Mouse (Mus musculus) limb, embryonic 14.5 days (tissue): ENCODE data around the gene Ksr1. TPM values are rescaled to one million over a fixed set of nuclear protein-coding genes. Genes with fewer than 3 reads are reported as not detected.

ENCODE experiments used
- ATAC-seq: fragments of 200-750 bp; cut with Nextera tagmentation; 2 replicates; pipeline ENCODE4 v1.8.0; 2017; ENCODE audit warnings: low read depth, moderate number of reproducible peaks, moderate TSS enrichment; ENCODE audit not compliant: low FRiP score
- DNase-seq: peaks from one replicate; pipeline ENCODE4 v3.0.0-alpha.2; 2015; ENCODE audit warnings: low spot score
- H3K27ac ChIP-seq: fragments of 300-500 bp; sonication (generic); replicated peaks from 2 replicates; pipeline ENCODE4 v1.5.1; 2014; ENCODE audit warnings: low read depth, mild to moderate bottlenecking, low read length, moderate library complexity, mixed read lengths
- H3K27me3 ChIP-seq: fragments of 300-500 bp; sonication (generic); 2 replicates; pipeline ENCODE4 v1.6.1; 2014; ENCODE audit warnings: low read length, mixed read lengths; ENCODE audit not compliant: control insufficient read depth, insufficient read depth
- H3K36me3 ChIP-seq: fragments of 300-500 bp; sonication (generic); 2 replicates; pipeline ENCODE4 v1.6.1; 2014; ENCODE audit warnings: mild to moderate bottlenecking, low read length, moderate library complexity, mixed read lengths; ENCODE audit not compliant: control insufficient read depth, insufficient read depth
- H3K4me1 ChIP-seq: fragments of 300-500 bp; sonication (generic); 2 replicates; pipeline ENCODE4 v1.6.1; 2014; ENCODE audit warnings: antibody characterized with exemption, low read length, mixed read lengths; ENCODE audit not compliant: control insufficient read depth, insufficient read depth
- H3K4me2 ChIP-seq: fragments of 300-500 bp; sonication (generic); replicated peaks from 2 replicates; pipeline ENCODE4 v1.6.1; 2014; ENCODE audit warnings: low read depth, mild to moderate bottlenecking, low read length, moderate library complexity; ENCODE audit not compliant: severe bottlenecking
- H3K4me3 ChIP-seq: fragments of 300-500 bp; sonication (generic); replicated peaks from 2 replicates; pipeline ENCODE4 v1.5.1; 2014; ENCODE audit warnings: low read length
- H3K9ac ChIP-seq: fragments of 300-500 bp; sonication (generic); 2 replicates; pipeline ENCODE4 v1.6.1; 2014; ENCODE audit warnings: mild to moderate bottlenecking, low read depth, low read length, moderate library complexity; ENCODE audit not compliant: severe bottlenecking
- H3K9me3 ChIP-seq: fragments of 300-500 bp; sonication (generic); 2 replicates; pipeline ENCODE4 v1.6.1; 2016; ENCODE audit warnings: low read length; ENCODE audit not compliant: control insufficient read depth
- POLR2A ChIP-seq: fragments of 200-500 bp; IDR thresholded peaks from 2 replicates; pipeline ENCODE4 v1.8.0; 2012; ENCODE audit warnings: inconsistent platforms, mild to moderate bottlenecking, moderate library complexity, borderline replicate concordance; ENCODE audit not compliant: insufficient read depth, insufficient read length; ENCODE audit errors: extremely low read depth
- WGBS: fragments of 180-500 bp; shearing (Covaris S2); extraction: QIAGEN DNeasy Blood & Tissue Kit; methylation state at CpG from one replicate; pipeline ENCODE4 v1.1.7; 2014; 5-methylcytosine and 5-hydroxymethylcytosine counted together
- polyA plus RNA-seq, 2 experiments: library from polyadenylated mRNA; depleted of rRNA in 1 of 2; stranded (reverse) in 1 of 2; unstranded in 1 of 2; fragments of >200 nt; fragmentation: Nextera tagmentation in 1 of 2; extraction: Ambion mirVana in 1 of 2; gene quantifications; 2 replicates each; pipeline versions ENCODE4 v1.2.1 to v1.2.3; 2012 to 2014

Ksr1 gene
- polyA plus RNA-seq, 2 experiments, result 8.2 to 24.1 TPM

- DNase-seq (no peak), ATAC-seq (no peak)
- Histone ChIP-seq H3K36me3 (no peaks in the 10 kb centered on the region; the same call in 1 of the 2 replicates), H3K9ac (no peak overlapping the region), H3K4me1 (peaks cover 8% of the 10 kb centered on the region), H3K27ac (no peak overlapping the region), H3K4me3 (no peak overlapping the region), H3K27me3 (no peaks in the 10 kb centered on the region), H3K4me2 (no peak overlapping the region), H3K9me3 (no peaks in the 10 kb centered on the region)
- 79% methylated on average over 4 of the region's 4 CpGs for WGBS
- TF ChIP-seq POLR2A, result no peak
These were observed 35.8 kb downstream of the Ksr1 start for GRCm38 (mm10) chr11:79110446-79110845.

- 81% methylated on average over 11 of the region's 11 CpGs for WGBS
- Histone ChIP-seq H3K9ac (no peak overlapping the region), H3K36me3 (no peaks in the 10 kb centered on the region; the same call in 1 of the 2 replicates), H3K4me1 (peaks cover 2% of the 10 kb centered on the region; the same call in 1 of the 2 replicates), H3K4me3 (no peak overlapping the region), H3K27me3 (no peaks in the 10 kb centered on the region), H3K27ac (no peak overlapping the region), H3K9me3 (no peaks in the 10 kb centered on the region), H3K4me2 (no peak overlapping the region)
- TF ChIP-seq POLR2A, result no peak
- DNase-seq (no peak), ATAC-seq (no peak)
These were observed 38.3 kb downstream of the Ksr1 start for GRCm38 (mm10) chr11:79107934-79108333.

GRCm38 (mm10) chr11:79104998-79105397 lies 41.2 kb downstream of the Ksr1 start:
- 70% methylated on average over 6 of the region's 6 CpGs for WGBS
- DNase-seq (no peak), ATAC-seq (no peak)
- Histone ChIP-seq H3K4me1 (no peaks in the 10 kb centered on the region), H3K36me3 (no peaks in the 10 kb centered on the region; the same call in 1 of the 2 replicates), H3K9ac (no peak overlapping the region), H3K9me3 (no peaks in the 10 kb centered on the region), H3K4me3 (no peak overlapping the region), H3K4me2 (no peak overlapping the region), H3K27me3 (no peaks in the 10 kb centered on the region), H3K27ac (no peak overlapping the region)
- TF ChIP-seq POLR2A, result no peak

GRCm38 (mm10) chr11:79104538-79104937 lies 41.7 kb downstream of the Ksr1 start:
- Histone ChIP-seq H3K27me3 (no peaks in the 10 kb centered on the region), H3K4me1 (peaks cover 2% of the 10 kb centered on the region; the same call in 1 of the 2 replicates), H3K27ac (no peak overlapping the region), H3K4me2 (no peak overlapping the region), H3K9me3 (no peaks in the 10 kb centered on the region), H3K36me3 (no peaks in the 10 kb centered on the region; the same call in 1 of the 2 replicates), H3K4me3 (no peak overlapping the region), H3K9ac (no peak overlapping the region)
- no peak for TF ChIP-seq POLR2A
- WGBS, result 79% methylated on average over 6 of the region's 6 CpGs
- ATAC-seq (no peak), DNase-seq (no peak)

GRCm38 (mm10) chr11:79104096-79104495 lies 42.1 kb downstream of the Ksr1 start:
- Histone ChIP-seq H3K4me1 (peaks cover 6% of the 10 kb centered on the region), H3K9ac (no peak overlapping the region), H3K27ac (no peak overlapping the region), H3K4me3 (no peak overlapping the region), H3K4me2 (no peak overlapping the region), H3K36me3 (no peaks in the 10 kb centered on the region; the same call in 1 of the 2 replicates), H3K9me3 (no peaks in the 10 kb centered on the region), H3K27me3 (no peaks in the 10 kb centered on the region)
- ATAC-seq, result no peak
- no peak for DNase-seq
- TF ChIP-seq POLR2A, result no peak
- WGBS, result 93% methylated on average over 11 of the region's 11 CpGs

GRCm38 (mm10) chr11:79103461-79103869 lies 42.7 kb downstream of the Ksr1 start:
- peak; percentile 50 for DNase-seq
- H3K27ac ChIP-seq, result no peak overlapping the region
- no peak for ATAC-seq
- no peak overlapping the region for H3K4me3 ChIP-seq
- H3K36me3 ChIP-seq, result no peaks in the 10 kb centered on the region; the same call in 1 of the 2 replicates
- H3K9ac ChIP-seq, result no peak overlapping the region
- H3K9me3 ChIP-seq, result no peaks in the 10 kb centered on the region
- H3K4me2 ChIP-seq, result no peak overlapping the region
- peaks cover 12% of the 10 kb centered on the region for H3K4me1 ChIP-seq
- TF ChIP-seq POLR2A, result no peak
- 68% methylated on average over 5 of the region's 5 CpGs for WGBS
- H3K27me3 ChIP-seq, result no peaks in the 10 kb centered on the region
